Mouse (Mus musculus): ENCODE data around the gene Dzip1l. TPM values are rescaled to one million over a fixed set of nuclear protein-coding genes. Genes with fewer than 3 reads are reported as not detected.

Gene Dzip1l
- polyA plus RNA-seq, 1 experiment: 2.1 TPM

- no peaks in the 10 kb centered on the region for H3K36me3 ChIP-seq (ENCODE audit: control insufficient read depth, insufficient read depth, low read length)
- no peak overlapping the region for H3K27ac ChIP-seq (ENCODE audit: insufficient read depth, low read length)
- no peak for DNase-seq (ENCODE audit: low read depth in 1 of 2, low spot score in 2 of 2)
- H3K27me3 ChIP-seq (ENCODE audit: control insufficient read depth, insufficient read depth, low read length): no peaks in the 10 kb centered on the region
- H3K4me1 ChIP-seq (ENCODE audit: control insufficient read depth, insufficient read depth, insufficient read length): no peaks in the 10 kb centered on the region
- TF ChIP-seq CTCF (IDR thresholded peaks at IDR 0.05; ENCODE audit: extremely low read depth, insufficient read depth, insufficient read length, insufficient replicate concordance) (no peak), POLR2A (IDR thresholded peaks at IDR 0.05; ENCODE audit: low read depth, low read length) (no peak)
- no peak overlapping the region for H3K4me3 ChIP-seq (ENCODE audit: extremely low read depth, insufficient read depth, insufficient read length)
- 88% methylated on average over 6 of the region's 6 CpGs for WGBS
Measured at GRCm38 (mm10) chr9:99645416-99645815, 16.1 kb downstream of the Dzip1l start.

GRCm38 (mm10) chr9:99646102-99646501 is 16.8 kb downstream of the Dzip1l start:
- no peaks in the 10 kb centered on the region for H3K36me3 ChIP-seq (ENCODE audit: control insufficient read depth, insufficient read depth, low read length)
- H3K4me3 ChIP-seq (ENCODE audit: extremely low read depth, insufficient read depth, insufficient read length): no peak overlapping the region
- H3K27me3 ChIP-seq (ENCODE audit: control insufficient read depth, insufficient read depth, low read length): no peaks in the 10 kb centered on the region
- 88% methylated on average over 6 of the region's 6 CpGs for WGBS
- H3K27ac ChIP-seq (ENCODE audit: insufficient read depth, low read length): no peak overlapping the region
- no peaks in the 10 kb centered on the region for H3K4me1 ChIP-seq (ENCODE audit: control insufficient read depth, insufficient read depth, insufficient read length)
- TF ChIP-seq POLR2A (IDR thresholded peaks at IDR 0.05; ENCODE audit: low read depth, low read length) (no peak), CTCF (IDR thresholded peaks at IDR 0.05; ENCODE audit: extremely low read depth, insufficient read depth, insufficient read length, insufficient replicate concordance) (no peak)
- DNase-seq (ENCODE audit: low read depth in 1 of 2, low spot score in 2 of 2): no peak

- DNase-seq (ENCODE audit: low read depth in 1 of 2, low spot score in 2 of 2): no peak
- no peak overlapping the region for H3K27ac ChIP-seq (ENCODE audit: insufficient read depth, low read length)
- no peaks in the 10 kb centered on the region for H3K27me3 ChIP-seq (ENCODE audit: control insufficient read depth, insufficient read depth, low read length)
- H3K4me3 ChIP-seq (ENCODE audit: extremely low read depth, insufficient read depth, insufficient read length): no peak overlapping the region
- no peaks in the 10 kb centered on the region for H3K4me1 ChIP-seq (ENCODE audit: control insufficient read depth, insufficient read depth, insufficient read length)
- no peaks in the 10 kb centered on the region for H3K36me3 ChIP-seq (ENCODE audit: control insufficient read depth, insufficient read depth, low read length)
- WGBS: 86% methylated on average over 10 of the region's 10 CpGs
- no peak for TF ChIP-seq POLR2A (IDR thresholded peaks at IDR 0.05; ENCODE audit: low read depth, low read length)
- no peak for TF ChIP-seq CTCF (IDR thresholded peaks at IDR 0.05; ENCODE audit: extremely low read depth, insufficient read depth, insufficient read length, insufficient replicate concordance)
Measured at GRCm38 (mm10) chr9:99660756-99661155, 31.5 kb downstream of the Dzip1l start.

- H3K4me1 ChIP-seq (ENCODE audit: control insufficient read depth, insufficient read depth, insufficient read length): no peaks in the 10 kb centered on the region
- no peak for DNase-seq (ENCODE audit: low read depth in 1 of 2, low spot score in 2 of 2)
- no peak overlapping the region for H3K4me3 ChIP-seq (ENCODE audit: extremely low read depth, insufficient read depth, insufficient read length)
- H3K27ac ChIP-seq (ENCODE audit: insufficient read depth, low read length): no peak overlapping the region
- 75% methylated on average over 16 of the region's 16 CpGs for WGBS
- no peak for TF ChIP-seq POLR2A (IDR thresholded peaks at IDR 0.05; ENCODE audit: low read depth, low read length)
- no peaks in the 10 kb centered on the region for H3K27me3 ChIP-seq (ENCODE audit: control insufficient read depth, insufficient read depth, low read length)
- H3K36me3 ChIP-seq (ENCODE audit: control insufficient read depth, insufficient read depth, low read length): no peaks in the 10 kb centered on the region
Measured at GRCm38 (mm10) chr9:99661606-99662166, 32.4 kb downstream of the Dzip1l start.

GRCm38 (mm10) chr9:99662406-99662805 is 33.1 kb downstream of the Dzip1l start:
- Histone ChIP-seq H3K27me3 (ENCODE audit: control insufficient read depth, insufficient read depth, low read length) (no peaks in the 10 kb centered on the region), H3K27ac (ENCODE audit: insufficient read depth, low read length) (no peak overlapping the region), H3K4me1 (ENCODE audit: control insufficient read depth, insufficient read depth, insufficient read length) (no peaks in the 10 kb centered on the region), H3K4me3 (ENCODE audit: extremely low read depth, insufficient read depth, insufficient read length) (no peak overlapping the region), H3K36me3 (ENCODE audit: control insufficient read depth, insufficient read depth, low read length) (no peaks in the 10 kb centered on the region)
- DNase-seq (ENCODE audit: low read depth in 1 of 2, low spot score in 2 of 2): no peak
- WGBS: 23% methylated on average over 7 of the region's 7 CpGs
- peak; percentile 57; the same call in 1 of the 2 replicates for TF ChIP-seq CTCF (IDR thresholded peaks at IDR 0.05; ENCODE audit: extremely low read depth, insufficient read depth, insufficient read length, insufficient replicate concordance)
- no peak for TF ChIP-seq POLR2A (IDR thresholded peaks at IDR 0.05; ENCODE audit: low read depth, low read length)

- TF ChIP-seq CTCF (IDR thresholded peaks at IDR 0.05; ENCODE audit: extremely low read depth, insufficient read depth, insufficient read length, insufficient replicate concordance) (no peak), POLR2A (IDR thresholded peaks at IDR 0.05; ENCODE audit: low read depth, low read length) (no peak)
- H3K27me3 ChIP-seq (ENCODE audit: control insufficient read depth, insufficient read depth, low read length): no peaks in the 10 kb centered on the region
- no peak overlapping the region for H3K27ac ChIP-seq (ENCODE audit: insufficient read depth, low read length)
- no peak overlapping the region for H3K4me3 ChIP-seq (ENCODE audit: extremely low read depth, insufficient read depth, insufficient read length)
- no peaks in the 10 kb centered on the region for H3K36me3 ChIP-seq (ENCODE audit: control insufficient read depth, insufficient read depth, low read length)
- H3K4me1 ChIP-seq (ENCODE audit: control insufficient read depth, insufficient read depth, insufficient read length): no peaks in the 10 kb centered on the region
- DNase-seq (ENCODE audit: low read depth in 1 of 2, low spot score in 2 of 2): no peak
- 95% methylated on average over 10 of the region's 10 CpGs for WGBS
Measured at GRCm38 (mm10) chr9:99662887-99663286, 33.6 kb downstream of the Dzip1l start.

- Histone ChIP-seq H3K27ac (ENCODE audit: insufficient read depth, low read length) (no peak overlapping the region), H3K36me3 (ENCODE audit: control insufficient read depth, insufficient read depth, low read length) (no peaks in the 10 kb centered on the region), H3K4me3 (ENCODE audit: extremely low read depth, insufficient read depth, insufficient read length) (no peak overlapping the region), H3K4me1 (ENCODE audit: control insufficient read depth, insufficient read depth, insufficient read length) (no peaks in the 10 kb centered on the region), H3K27me3 (ENCODE audit: control insufficient read depth, insufficient read depth, low read length) (no peaks in the 10 kb centered on the region)
- no peak for DNase-seq (ENCODE audit: low read depth in 1 of 2, low spot score in 2 of 2)
- 84% methylated on average over 8 of the region's 8 CpGs for WGBS
- no peak for TF ChIP-seq POLR2A (IDR thresholded peaks at IDR 0.05; ENCODE audit: low read depth, low read length)
- TF ChIP-seq CTCF (IDR thresholded peaks at IDR 0.05; ENCODE audit: extremely low read depth, insufficient read depth, insufficient read length, insufficient replicate concordance): no peak
Measured at GRCm38 (mm10) chr9:99667596-99667995, 38.3 kb downstream of the Dzip1l start.
